Mouse (Mus musculus) heart, postnatal 4 days (tissue): ENCODE measurements around the gene Cep55. TPM values are rescaled to one million over a fixed set of nuclear protein-coding genes. Genes with fewer than 3 reads are reported as not detected.

Source experiments
- DNase-seq: peaks from one replicate; pipeline ENCODE4 v3.0.0; 2021
- total RNA-seq, 2 experiments: library from RNA; stranded (reverse); gene quantifications; 2 replicates each; pipeline ENCODE4 v1.2.3; 2021

Cep55 gene
- total RNA-seq: 10 to 100 TPM; 18.5 to 20.3 TPM

DNA sequence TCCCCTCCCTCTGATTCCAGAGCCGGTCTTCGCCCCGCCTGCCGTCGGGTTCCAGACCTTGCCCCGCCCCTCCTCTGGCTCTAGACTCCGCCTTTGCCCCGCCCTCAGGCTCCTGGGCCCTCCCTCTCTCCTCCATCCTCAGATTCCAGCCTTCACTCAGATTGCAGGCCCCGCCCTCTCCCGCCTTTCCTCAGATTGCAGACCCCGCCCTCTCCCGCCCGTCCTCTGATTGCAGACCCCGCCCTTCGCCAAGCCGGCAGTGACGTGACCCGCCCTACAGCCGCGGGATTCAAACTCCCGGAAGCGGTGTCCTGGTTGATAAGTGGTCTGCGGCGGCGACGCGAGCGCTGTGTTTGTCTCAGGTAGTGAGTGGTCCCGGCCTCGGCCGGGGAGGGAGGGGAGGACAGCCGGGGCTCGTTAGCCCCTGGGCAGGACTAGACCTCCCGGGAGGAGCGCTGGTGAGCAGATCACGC, at the start of gene Cep55:
Gene Cep55 (plus strand): TSS at position 292 of the 473 bp plus-strand sequence.
- DNase-seq: peak; percentile 97

- DNase-seq: no peak
These were observed 43.4 kb upstream of the Cep55 start for GRCm38 (mm10) chr19:38011379-38011778.

- no peak for DNase-seq
These were observed 40.4 kb upstream of the Cep55 start for GRCm38 (mm10) chr19:38014443-38014842.

DNA sequence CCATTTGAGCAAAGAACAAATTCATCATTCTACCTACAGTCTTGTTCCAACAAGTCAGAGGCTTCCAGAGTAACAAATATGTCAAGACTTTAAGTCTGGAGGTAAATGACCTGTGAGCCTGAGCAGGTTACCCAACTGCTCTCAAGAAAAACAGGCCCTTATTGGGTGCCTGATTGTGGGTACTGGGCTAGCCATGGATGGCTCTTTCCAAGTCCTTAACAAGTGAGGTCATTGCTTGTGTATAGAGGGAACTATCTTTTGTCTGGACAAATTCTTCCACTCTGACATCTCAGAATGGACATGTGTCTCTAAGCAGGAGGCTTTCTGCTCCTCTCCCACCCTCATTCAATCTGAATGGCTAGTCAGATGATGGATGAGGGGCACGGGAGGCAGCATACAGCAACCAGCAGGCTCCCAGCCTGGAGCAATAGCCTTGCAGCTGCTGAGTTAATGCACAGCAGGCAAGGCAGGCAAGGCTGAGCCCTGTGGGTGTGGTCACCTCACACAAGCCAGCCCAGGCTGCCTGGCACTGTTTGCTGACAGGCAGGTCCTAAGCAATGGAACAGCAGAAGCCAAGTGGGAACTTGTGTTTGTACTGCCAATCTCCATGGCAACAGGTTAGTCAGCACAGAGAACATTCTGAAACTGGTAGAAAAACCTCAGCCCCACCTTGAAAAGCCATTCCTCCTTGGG, 39.5 kb upstream of the Cep55 start:
- peak; percentile 49 for DNase-seq

DNA sequence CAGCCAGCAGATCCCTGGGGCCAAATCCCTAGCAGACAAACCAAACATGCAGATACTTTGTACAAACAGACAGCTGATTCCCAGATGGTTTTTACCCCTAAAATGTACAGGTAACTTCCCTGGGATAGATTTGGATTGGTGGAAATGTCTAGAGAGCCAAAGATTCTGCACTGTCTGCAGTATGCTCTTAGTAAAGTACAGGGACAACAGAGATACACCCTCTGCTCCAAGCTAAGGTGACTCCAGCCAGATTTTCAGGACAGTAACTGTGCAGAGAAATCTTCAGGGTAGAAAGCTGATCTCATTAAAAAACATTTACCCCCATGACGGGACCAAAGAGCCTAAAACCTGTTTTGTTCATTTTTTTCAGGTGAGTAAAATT, 38.9 kb upstream of the Cep55 start:
- DNase-seq: no peak

DNA sequence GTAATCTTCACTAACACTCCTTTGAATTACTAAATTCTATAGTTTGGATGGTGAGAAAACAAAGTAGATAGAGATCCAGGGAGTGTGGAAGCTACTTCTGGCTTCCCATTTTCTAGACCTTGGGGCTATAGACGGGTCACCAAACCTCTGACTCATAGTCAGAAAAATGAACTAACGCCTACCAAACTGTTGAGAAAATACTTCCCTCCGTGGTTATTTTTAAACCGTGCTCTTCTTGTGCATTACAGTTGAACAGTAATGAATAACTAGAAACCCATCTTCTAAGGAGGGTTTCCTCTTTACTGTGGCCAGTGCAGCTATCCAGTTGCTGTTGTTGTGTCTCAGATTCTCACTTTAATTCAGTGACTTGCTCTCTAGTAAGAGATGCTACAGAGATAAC, 32.1 kb upstream of the Cep55 start:
- no peak for DNase-seq

DNA sequence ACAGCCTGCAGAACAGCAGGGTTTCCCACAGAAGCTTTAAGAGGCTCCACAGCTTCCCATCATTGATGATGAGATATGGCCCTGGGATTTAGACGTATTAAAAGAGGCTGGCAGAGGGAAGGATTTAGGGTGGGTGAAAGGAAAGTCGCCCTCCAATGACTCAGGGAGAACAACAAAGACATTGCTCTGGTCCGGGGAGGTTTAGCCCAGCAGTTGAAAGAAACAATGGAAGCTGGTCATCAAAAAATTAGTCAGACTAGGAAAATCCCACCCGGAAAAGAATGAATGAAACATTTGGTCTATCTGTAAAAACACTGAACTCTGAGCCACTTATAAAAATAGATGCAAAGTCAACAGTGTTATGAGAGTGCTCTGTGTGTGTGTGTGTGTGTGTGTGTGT, 31.2 kb upstream of the Cep55 start:
- DNase-seq: no peak

- DNase-seq: peak; percentile 21
These were observed 29.4 kb upstream of the Cep55 start for GRCm38 (mm10) chr19:38025254-38026041.

DNA sequence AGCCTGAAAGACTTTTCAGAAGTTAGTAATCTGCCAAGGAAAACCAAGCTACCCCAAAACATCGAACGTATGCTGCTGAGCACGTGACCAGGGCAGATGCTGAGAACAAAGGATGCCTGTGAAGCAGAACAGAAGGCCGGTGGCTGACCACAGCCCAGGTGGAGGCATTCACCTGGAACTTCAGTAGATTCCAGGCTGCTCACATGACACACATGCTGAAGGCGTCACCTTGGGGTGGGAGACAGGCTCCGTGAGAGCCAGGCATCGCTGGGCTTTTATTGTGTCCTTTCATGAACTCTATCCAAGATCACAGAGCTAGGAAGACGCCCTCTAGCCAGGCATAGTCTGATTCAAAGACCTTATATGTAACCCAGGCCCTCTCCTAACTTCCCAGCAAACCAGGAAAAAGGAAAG, 28.6 kb upstream of the Cep55 start:
- DNase-seq: no peak

DNA sequence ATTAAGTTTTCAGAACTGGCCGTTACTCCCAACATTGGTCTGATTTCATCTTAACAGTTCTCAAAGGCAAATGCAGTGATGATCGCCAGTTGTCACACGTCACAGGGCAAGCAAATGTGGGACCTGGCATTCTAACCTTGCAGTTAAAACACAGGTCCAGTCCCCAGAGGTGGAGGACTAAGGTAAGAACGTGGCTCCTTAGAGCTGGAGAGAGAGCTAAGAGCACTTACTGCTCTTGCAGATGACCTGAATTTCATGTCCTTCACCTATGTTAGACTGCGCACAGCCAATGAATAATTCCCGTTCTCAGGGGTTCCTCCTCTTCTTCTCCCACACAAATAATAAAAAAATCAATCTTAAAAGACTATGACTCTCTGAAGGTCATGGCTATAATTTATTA, 27.4 kb upstream of the Cep55 start:
- DNase-seq: no peak

DNA sequence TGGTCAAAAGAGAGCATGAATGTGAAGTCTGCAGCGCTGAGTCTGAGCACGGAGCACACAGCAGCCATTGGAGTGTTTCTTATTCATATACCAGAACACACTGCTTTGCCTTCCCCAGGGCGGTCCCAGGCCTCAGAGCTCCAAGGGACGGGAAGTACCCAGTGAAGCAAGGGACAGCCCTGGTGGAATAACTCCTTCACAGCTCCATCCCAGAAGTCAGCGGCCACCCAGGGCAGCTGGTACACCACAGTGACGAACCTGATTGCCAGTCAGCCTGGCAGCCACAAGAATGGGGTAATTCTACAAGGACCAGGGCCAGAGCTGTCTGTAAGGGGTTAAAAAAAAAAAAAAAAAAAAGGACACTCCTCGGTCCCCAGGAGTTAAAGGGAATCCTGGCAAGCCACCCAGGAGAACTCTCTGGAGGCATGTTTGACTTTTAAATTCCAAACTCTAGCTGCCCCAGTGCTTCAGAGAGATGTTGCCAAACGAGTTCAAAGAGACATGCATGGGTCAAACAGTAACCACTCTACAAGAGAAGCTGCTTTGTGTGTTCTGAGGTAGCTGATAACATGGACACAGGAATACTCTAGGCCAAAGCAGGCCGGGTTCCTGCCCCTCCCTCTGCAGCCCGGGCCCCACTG, 26.8 kb upstream of the Cep55 start:
- DNase-seq: peak; percentile 45

- no peak for DNase-seq
These were observed 25.5 kb upstream of the Cep55 start for GRCm38 (mm10) chr19:38029292-38029691.

- no peak for DNase-seq
These were observed 24.9 kb upstream of the Cep55 start for GRCm38 (mm10) chr19:38029871-38030270.

DNA sequence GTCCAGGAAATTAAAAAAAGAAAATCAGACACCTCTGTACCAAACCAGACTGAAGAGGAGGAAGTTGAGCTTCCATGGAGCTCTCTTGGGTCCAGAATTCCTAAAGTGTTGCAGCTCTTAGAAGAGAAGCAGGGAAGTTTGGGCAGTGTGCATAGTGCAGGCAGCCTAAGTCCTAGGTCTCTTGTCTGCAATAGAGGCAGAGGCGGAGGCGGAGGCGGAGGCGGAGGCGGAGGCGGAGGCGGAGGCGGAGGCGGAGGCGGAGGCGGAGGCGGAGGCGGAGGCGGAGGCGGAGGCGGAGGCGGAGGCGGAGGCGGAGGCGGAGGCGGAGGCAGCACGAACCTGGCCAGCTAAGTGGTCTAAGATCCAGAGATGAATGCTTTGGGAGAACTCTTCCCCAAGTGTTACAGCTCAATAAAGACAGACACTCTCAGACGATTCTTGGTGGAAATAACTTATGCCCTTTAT, 24.1 kb upstream of the Cep55 start:
- peak; percentile 65 for DNase-seq

DNA sequence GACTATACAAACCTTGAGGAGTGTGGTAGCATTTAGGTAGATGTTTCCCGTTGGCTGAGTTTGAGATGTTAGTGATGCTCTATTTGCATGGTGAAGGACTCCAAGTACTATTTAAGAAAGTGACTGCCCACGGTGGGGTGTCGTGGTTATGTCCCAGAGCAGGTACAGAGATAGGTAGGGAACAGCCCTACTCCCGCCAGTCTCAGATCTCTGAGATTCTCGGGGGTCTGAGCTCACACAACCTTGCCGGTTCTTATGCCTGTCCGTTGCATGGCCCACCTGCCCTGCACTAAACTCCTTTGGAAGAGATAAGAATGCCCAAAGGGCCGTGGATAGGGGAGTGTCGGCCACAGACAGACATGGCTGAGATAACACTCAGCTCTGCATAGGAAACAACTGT, 23.7 kb upstream of the Cep55 start:
- no peak for DNase-seq

GRCm38 (mm10) chr19:38032993-38033734, 21.6 kb upstream of the Cep55 start:
- no peak for DNase-seq

- DNase-seq: no peak
These were observed 21.1 kb upstream of the Cep55 start for GRCm38 (mm10) chr19:38033735-38034057.

DNA sequence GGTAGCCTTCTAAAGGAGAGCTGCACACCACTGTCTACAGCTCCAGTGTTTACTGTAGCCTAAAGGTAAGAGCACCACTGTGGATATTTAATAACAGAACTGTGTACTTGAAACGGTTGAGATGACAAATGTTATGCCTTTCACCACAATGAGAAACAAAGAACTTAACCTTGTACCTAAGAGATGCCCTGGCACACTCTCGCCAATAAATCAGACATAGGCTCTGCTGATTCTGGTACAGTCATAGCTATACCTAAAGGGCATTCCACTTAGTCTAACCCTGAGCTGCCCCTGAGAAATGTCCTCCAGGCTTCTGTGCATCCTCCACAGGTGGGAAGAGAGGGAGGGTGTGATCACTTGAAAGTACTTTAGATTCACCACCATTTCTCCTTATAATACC, 20.1 kb upstream of the Cep55 start:
- no peak for DNase-seq

DNA sequence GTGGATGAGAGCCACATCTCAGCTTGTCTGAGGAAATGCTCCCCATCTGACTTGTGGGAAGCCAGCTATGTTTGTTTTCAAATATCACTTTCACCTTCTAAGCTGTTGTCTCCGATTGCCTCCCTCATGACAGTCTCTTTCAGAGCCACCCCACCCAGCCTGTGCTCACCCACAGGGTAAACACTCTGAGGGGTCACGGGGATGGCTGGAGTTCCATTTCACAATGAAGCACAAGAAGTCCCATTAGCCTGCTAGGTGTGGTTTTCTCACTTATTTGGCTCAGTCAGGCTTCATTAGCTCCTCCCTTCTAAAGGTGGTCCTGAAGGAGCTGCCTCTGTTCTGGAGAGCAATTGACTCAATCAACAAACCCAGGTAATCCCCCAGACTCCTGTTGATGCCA, 19.0 kb upstream of the Cep55 start:
- no peak for DNase-seq

DNA sequence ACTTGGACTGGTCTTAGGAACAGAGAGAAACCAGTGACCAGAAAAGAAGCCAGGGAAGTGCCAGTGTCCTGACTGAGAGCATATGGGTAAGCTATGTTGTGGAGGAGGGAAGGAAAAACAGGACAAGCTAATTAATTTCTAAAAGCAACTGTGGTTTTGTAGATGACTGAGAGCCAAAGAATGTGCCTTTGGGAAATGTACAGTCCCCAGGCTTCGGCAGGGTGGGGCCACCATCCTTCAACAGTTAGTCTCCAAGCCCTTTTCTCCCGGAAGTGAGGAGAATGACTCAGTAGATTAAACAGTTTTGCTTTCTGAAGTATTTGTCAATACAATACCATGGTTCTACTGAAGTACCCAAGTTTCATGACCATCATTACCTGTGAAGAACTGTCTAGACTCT, 16.5 kb upstream of the Cep55 start:
- peak; percentile 26 for DNase-seq

GRCm38 (mm10) chr19:38042261-38042722, 12.5 kb upstream of the Cep55 start:
- peak; percentile 22 for DNase-seq

- peak; percentile 72 for DNase-seq
These were observed 11.4 kb upstream of the Cep55 start, which contains the start of gene Myof for GRCm38 (mm10) chr19:38043281-38043981. Gene Myof (minus strand): TSS chr19:38043577.
